Mouse (Mus musculus): ENCODE data around the gene Smg1. TPM values are rescaled to one million over a fixed set of nuclear protein-coding genes. Genes with fewer than 3 reads are reported as not detected.

The Smg1 gene
- total RNA-seq (2021), result 10 to 100 TPM; 35.8 to 50.7 TPM
- long read RNA-seq, experiment 1, partial matches to known transcripts, result 2 of 4 reads
- long read RNA-seq, experiment 1, other reads (novel, unspliced or antisense), result 2 of 4 reads
- long read RNA-seq, experiment 2, partial matches to known transcripts, result 1 of 1 reads
- long read RNA-seq, experiment 2, other reads (novel, unspliced or antisense), result 0 of 1 reads

DNA sequence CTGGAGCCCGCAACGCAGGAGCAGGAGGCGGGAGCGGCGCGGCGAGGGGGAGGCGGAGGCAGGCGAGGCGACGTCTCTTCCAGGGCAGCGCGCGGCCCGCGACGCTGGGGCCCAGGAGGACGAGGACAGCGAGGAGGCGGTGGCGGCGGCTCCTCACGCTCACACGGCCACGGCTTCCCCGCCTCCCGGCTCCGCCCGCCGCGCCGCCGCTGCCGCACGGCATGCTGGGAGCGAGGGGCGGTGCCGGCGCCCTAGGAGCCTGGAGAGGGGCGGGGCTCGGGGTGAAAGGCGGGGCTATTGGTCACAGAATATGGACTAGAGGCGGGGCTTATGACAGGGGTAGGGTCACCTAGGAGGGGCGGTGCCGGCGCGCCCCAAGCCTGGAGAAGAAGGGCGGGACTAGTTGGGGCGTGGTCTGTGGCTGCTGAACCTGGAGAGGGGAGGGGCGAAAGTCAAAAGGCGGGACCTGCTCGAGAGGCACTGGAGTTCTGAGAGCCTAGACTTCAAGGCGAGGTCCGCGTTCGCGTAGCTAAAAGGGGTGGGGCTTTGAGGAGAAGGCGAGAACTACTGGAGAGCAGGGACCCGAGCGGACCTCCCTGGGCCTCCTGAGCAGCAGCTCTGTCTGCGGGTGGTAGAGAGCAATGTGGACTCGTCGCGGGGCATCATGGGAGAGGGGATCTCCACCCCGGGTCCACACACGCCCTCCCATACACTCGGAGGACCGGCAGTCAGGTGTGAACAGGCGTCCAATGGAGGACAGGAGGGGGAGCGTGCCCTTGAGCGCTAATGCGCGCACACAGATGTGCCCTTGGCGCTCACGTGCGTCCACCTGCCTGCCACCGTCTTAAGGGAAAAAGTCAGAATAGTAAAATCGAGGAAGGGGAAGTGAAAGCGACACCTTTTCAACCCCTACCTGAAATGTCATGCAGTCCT, at the start of gene Smg1:
TSS of gene Smg1 (minus strand) at position 218 of the 933 bp plus-strand sequence.
- DNase-seq, result peak; percentile 99

DNA sequence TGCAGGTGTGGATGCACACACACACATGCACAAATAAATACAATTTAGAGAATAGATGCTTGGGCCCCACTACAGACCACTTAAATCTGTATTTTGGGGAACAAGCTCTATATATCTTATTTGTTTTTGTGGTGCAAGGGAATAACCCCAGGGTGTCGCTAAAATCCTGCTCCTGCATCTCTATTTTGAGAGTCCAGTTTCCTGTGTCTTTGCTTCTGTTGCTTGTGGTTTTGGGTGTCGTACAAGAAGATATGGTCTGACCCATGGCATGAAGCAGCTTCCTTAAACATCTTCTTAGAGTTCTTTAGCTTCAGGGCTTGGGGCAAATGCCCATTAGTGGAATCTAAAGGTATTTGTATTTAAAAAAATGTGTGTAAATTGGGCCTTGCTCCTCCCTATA, 39.7 kb upstream of the Smg1 start:
- no peak for DNase-seq

GRCm38 (mm10) chr7:118282543-118282942, 39.1 kb upstream of the Smg1 start:
- DNase-seq, result no peak

DNA sequence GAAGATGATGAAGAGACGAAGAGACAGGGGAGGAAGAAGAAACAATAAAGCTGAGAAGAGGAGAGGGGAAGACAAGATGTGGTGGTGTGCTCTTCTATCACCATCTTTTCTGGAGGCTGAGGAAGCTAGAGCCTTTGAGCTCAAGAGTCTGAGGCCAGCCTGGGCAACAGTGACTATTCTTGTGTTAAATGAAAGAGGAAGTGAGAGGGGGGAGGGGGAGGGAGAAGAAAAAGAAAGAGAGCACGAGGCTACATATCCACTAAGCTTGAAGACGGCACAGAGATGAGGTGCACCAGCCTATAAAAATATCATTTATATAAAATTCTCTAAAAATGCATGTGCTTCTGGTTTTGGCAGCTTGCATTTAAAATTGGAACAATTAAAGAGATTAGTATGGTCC, 36.1 kb upstream of the Smg1 start:
- DNase-seq, result no peak

- peak; percentile 50 for DNase-seq
Observed at GRCm38 (mm10) chr7:118277335-118277910, 34.0 kb upstream of the Smg1 start.

- no peak for DNase-seq
Observed at GRCm38 (mm10) chr7:118276684-118277334, 33.3 kb upstream of the Smg1 start.

DNA sequence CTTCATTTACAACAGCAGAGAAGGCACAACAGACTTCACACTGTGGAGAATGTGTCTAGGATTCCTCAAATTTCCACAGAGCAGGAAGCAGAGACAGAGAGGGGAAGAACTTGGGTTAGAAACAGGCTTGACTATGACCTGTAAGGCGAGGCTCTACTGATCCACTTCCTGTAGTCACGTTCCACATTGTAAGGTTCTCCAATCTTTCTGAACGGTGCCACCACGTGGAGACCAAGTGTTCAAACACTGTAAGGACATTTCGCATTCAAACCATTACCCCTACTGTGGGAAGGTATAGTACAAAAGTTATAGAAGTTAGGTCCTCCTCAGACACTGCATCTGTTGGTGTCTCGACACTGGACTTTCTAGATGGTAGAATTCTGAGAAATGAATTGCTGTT, 31.8 kb upstream of the Smg1 start:
- DNase-seq, result no peak

GRCm38 (mm10) chr7:118274851-118275250, 31.4 kb upstream of the Smg1 start:
- no peak for DNase-seq

- DNase-seq, result no peak
Observed at GRCm38 (mm10) chr7:118274169-118274568, 30.7 kb upstream of the Smg1 start.

DNA sequence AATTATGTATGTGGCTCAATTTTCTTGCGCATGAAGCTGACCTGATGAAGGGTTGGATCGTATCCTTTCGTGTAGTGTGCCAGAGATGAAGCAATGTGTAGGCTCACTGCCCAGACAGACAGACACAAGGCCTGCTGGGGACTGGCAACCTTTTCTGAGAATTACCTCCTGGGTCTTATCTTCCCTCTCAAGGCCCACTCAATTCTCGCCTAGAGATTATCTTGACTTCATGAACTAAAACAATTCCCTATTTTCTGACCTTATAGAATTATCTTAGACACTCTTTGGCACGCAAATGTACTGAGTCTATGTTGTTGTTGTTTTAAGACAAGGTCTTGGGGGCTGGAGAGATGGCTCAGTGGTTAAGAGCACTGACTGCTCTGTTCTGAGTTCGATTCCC, 22.6 kb upstream of the Smg1 start:
- DNase-seq, result peak; percentile 72

DNA sequence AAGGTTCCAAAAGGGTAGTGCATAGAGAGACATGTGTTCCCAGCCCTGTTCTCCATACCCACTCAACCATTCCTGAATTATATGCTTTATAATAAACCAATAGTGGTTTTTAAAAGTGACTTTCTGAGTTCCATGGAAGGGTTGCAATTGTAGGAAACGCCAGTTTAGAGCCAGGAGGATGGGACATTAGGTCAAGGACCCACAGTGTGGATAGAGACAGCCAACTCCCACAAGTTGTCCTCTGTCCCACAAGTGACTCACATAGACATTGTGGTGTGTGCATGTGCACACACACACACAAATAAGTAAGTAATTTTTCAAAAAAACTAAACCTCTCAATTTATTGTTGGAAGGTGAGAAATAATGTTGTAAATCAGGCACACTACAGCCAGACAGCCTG, 20.1 kb upstream of the Smg1 start:
- DNase-seq, result no peak

DNA sequence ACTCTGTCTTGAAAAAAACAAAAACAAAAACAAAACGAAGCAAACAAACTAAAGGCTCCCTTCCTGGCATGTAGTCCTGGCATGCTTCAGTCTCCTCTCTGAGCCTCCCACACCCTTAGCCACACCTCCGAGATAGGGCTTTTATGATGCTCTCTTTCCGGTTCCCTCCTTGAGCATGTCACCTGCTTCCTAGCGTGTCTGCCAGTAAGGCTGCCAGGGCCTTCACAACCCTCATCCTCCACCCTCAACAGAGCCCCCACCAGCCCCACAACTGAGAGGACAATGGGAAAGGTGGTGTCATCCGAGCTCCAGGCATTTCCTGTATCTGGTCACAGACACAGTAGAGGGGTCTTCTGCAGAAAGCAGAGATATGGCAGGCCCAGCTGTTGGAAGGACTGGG, 18.9 kb upstream of the Smg1 start:
- no peak for DNase-seq

GRCm38 (mm10) chr7:118259676-118260305, 16.3 kb upstream of the Smg1 start:
- DNase-seq, result no peak

DNA sequence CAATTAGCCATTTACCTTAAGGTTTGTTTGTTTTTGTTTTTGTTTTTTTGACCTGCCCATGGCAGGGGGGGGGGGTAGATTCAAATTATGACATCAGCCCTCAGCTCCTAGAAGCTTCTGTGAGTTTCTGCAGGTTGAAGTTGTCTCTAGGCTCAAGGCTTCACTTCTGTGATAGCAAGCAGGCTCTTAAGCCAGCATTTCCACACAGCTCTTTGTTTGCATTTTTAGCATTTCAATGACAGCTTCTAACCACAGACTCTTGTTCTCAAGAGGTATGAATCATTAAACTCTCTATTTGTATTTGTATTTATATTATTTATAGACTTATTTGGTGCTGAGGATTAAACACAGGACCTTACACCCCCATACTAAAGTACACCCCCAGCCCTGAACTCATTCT, 15.0 kb upstream of the Smg1 start:
- DNase-seq, result no peak

- no peak for DNase-seq
Observed at GRCm38 (mm10) chr7:118256740-118257139, 13.3 kb upstream of the Smg1 start.

GRCm38 (mm10) chr7:118254460-118254859, 11.0 kb upstream of the Smg1 start:
- peak; percentile 24 for DNase-seq

- no peak for DNase-seq
Observed at GRCm38 (mm10) chr7:118254015-118254414, 10.5 kb upstream of the Smg1 start.

GRCm38 (mm10) chr7:118252979-118253378, 9.5 kb upstream of the Smg1 start:
- no peak for DNase-seq

GRCm38 (mm10) chr7:118252349-118252748, 8.9 kb upstream of the Smg1 start:
- DNase-seq, result peak; percentile 37

GRCm38 (mm10) chr7:118251392-118252170, 8.1 kb upstream of the Smg1 start:
- DNase-seq, result peak; percentile 24

DNA sequence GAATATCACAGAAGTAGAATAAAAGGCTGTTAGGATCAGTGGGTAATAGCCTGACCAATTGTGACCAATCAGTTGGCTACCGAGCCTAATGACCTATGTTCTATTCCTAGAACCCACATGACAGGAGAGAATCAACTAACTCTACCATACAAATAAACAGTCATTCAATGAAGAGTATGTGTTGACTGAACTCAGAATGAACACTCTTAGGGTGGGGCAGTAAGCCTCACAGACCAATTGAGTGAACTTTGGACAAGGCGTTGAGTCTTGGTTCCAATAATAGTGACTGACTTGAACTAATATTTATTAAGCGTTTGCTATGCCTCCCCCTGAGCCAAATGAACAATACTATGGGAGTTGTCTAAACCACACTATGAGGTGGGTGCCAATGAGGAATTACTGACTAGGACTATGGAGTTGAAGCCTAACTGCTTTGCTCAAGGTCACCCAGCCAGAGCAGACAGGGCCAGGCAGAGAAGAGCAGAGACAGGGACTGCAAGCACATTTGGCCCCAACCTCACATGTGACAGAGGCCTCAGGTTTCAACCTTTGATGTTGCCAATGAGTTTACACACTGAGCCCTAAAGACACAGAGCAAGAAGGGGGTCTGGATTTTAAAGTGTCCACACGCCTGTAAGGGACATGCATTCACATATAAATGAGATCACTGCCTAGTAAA, 7.2 kb upstream of the Smg1 start:
- no peak for DNase-seq
